11 mouse cellular contexts compared by ENCODE assay signal in the genomic region with DNA sequence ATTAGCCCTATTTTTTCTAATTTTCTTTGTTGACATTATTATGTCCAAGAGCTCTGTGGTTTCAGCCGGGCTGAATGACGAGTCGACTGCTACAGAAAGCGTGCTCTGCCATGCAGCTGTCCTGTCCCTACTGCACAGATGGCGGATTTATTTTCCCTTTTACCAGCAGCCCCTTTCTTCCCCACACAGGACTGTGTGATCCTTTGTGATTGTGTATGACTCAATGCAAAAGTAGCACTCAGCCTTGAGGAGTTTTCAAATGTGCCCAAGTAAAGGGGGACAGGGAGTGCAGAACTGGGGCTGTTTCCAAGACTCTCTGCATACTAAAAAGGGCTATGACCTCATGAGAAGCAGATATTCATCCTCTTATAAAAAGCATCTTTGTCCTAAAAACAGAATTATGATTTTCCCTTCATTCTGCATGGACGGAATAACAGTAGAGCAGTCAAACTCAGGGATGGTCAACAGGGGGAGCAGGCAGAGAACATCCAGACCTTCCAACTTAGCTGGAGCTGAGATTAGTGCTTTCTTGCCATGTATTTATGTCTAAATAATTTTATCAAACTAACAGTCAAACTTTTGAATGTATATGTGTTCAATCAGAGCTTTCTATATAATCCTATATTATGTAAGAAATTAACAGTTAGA.
DNase-seq lines count a peak whose midpoint lies in the region; ATAC-seq and TF ChIP-seq lines count a peak whose summit lies in the region.
"Had no signal": no experiment of that assay in that cellular context is flagged by ENCODE, and none has a peak within 500 bp of the region (broad histone marks: within the 10 kb centered on the region; RNA-seq: fewer than 3 reads in every experiment).

No protein-coding gene starts in this region.

- peaks cover 6% of the 10 kb centered on the region for H3K4me1 ChIP-seq in forebrain, embryonic 16.5 days (replicated peaks; ENCODE audit: control insufficient read depth, insufficient read depth, low read length)
- 0 out of 2 replicates have a peak, but pooled peaks cover 4% of the 10 kb centered on the region for H3K4me1 ChIP-seq in stomach, embryonic 14.5 days (ENCODE audit: control insufficient read depth, insufficient read depth, low read length)
- H3K4me1 ChIP-seq: embryonic facial prominence, embryonic 15.5 days had no signal

- H3K9ac ChIP-seq in forebrain, embryonic 16.5 days (replicated peaks; ENCODE audit: low read depth, low read length): 0 out of 2 replicates have a peak overlapping the region, but pooled peaks have one; percentile 41
- no peak overlapping the region for H3K9ac ChIP-seq in stomach, embryonic 14.5 days (replicated peaks; ENCODE audit: low read depth, low read length)
- H3K9ac ChIP-seq: embryonic facial prominence, embryonic 15.5 days had no signal

- H3K27me3 ChIP-seq in forebrain, embryonic 16.5 days (replicated peaks; ENCODE audit: control insufficient read depth, insufficient read depth, low read length): no peaks in the 10 kb centered on the region
- no peaks in the 10 kb centered on the region for H3K27me3 ChIP-seq in stomach, embryonic 14.5 days (ENCODE audit: control insufficient read depth, insufficient read depth, low read length)
- H3K27me3 ChIP-seq: embryonic facial prominence, embryonic 15.5 days had no signal

- no peaks in the 10 kb centered on the region for H3K36me3 ChIP-seq in forebrain, embryonic 16.5 days (ENCODE audit: control insufficient read depth, insufficient read depth)
- H3K36me3 ChIP-seq in stomach, embryonic 14.5 days (ENCODE audit: control insufficient read depth, insufficient read depth, low read length): no peaks in the 10 kb centered on the region
- H3K36me3 ChIP-seq: embryonic facial prominence, embryonic 15.5 days had no signal

- ATAC-seq in forebrain, embryonic 16.5 days: peak; percentile 99
- peak; percentile 74; the same call in 1 of the 2 replicates for ATAC-seq in stomach, embryonic 14.5 days (ENCODE audit: insufficient number of reproducible peaks, insufficient read depth, low FRiP score, low read depth)
- ATAC-seq: lung, postnatal 0 days had no signal

- H3K4me2 ChIP-seq in forebrain, embryonic 16.5 days (ENCODE audit: low read length): peak overlapping the region; percentile 8
- no peak overlapping the region for H3K4me2 ChIP-seq in stomach, embryonic 14.5 days (replicated peaks; ENCODE audit: low read depth, low read length)
- H3K4me2 ChIP-seq: embryonic facial prominence, embryonic 15.5 days had no signal

- no peaks in the 10 kb centered on the region for H3K9me3 ChIP-seq in forebrain, embryonic 16.5 days (ENCODE audit: control insufficient read depth, low read length)
- H3K9me3 ChIP-seq in stomach, embryonic 14.5 days (ENCODE audit: control insufficient read depth, low read depth, low read length): no peaks in the 10 kb centered on the region
- H3K9me3 ChIP-seq: embryonic facial prominence, embryonic 15.5 days had no signal

- H3K27ac ChIP-seq in left cerebral cortex, adult 2 months: no peak overlapping the region
- H3K27ac ChIP-seq in forebrain, embryonic 16.5 days (ENCODE audit: low read length): peak overlapping the region; percentile 41
- peak overlapping the region; percentile 48; the same call in 1 of the 2 replicates for H3K27ac ChIP-seq in stomach, embryonic 14.5 days (ENCODE audit: low read length)
- H3K27ac ChIP-seq: embryonic facial prominence, embryonic 15.5 days; heart, adult 2 months had no signal

- no peak for DNase-seq in left cerebral cortex, adult 2 months (ENCODE audit: extremely low spot score in 1 of 2, low spot score in 2 of 2)
- DNase-seq in left cerebral cortex, adult 8-10 months (ENCODE audit: low spot score in 2 of 2): no peak
- DNase-seq in left cerebral cortex, postnatal 4 days: peak; percentile 4
- no peak for DNase-seq in heart, postnatal 36 days
- no peak for DNase-seq in spleen, adult 12 weeks (ENCODE audit: low spot score)
- DNase-seq: adrenal gland, postnatal 10 days; heart, adult 2 months had no signal

- no peak overlapping the region for H3K4me3 ChIP-seq in left cerebral cortex, adult 2 months
- H3K4me3 ChIP-seq in forebrain, embryonic 16.5 days (replicated peaks; ENCODE audit: low read length): no peak overlapping the region
- no peak overlapping the region for H3K4me3 ChIP-seq in stomach, embryonic 14.5 days (ENCODE audit: low read depth, low read length)
- H3K4me3 ChIP-seq: embryonic facial prominence, embryonic 15.5 days; heart, adult 2 months had no signal

- intact Hi-C loops in left cerebral cortex, adult 2 months (cut with DNase I): no loop called here
- intact Hi-C loops in left cerebral cortex, postnatal 4 days (cut with DNase I): no loop called here
- intact Hi-C loops in heart, postnatal 36 days (cut with DNase I): no loop called here

- TF ChIP-seq CTCF in left cerebral cortex, adult 2 months (IDR thresholded peaks at IDR 0.05): peak; percentile 22

- 13% methylated on average over 6 of the region's 6 CpGs for WGBS in forebrain, embryonic 16.5 days
- 58% methylated on average over 6 of the region's 6 CpGs for WGBS in stomach, embryonic 14.5 days
